Mouse (Mus musculus) E14TG2a.4 (cell line): ENCODE measurements at regions not wholly inside any gene's neighbourhood (a gene's known extent, or its start where the extent isn't known, plus 50 kb on each side); places are given as distances from the start of the nearest gene placed in this dataset.

Experiments used
- CTCF ChIP-seq: conservative IDR thresholded peaks from 2 replicates; pipeline ENCODE4 v1.5.1; 2014; ENCODE audit warnings: low read length
- NANOG ChIP-seq: IDR thresholded peaks from 2 replicates; pipeline ENCODE4 v1.6.1; 2014; ENCODE audit warnings: borderline replicate concordance, low read length, mixed read lengths
- POU5F1 ChIP-seq: IDR thresholded peaks from 2 replicates; pipeline ENCODE4 v1.6.1; 2014; ENCODE audit warnings: low read length, borderline replicate concordance

GRCm38 (mm10) chr10:70739348-70739966 lies 83.7 kb upstream of the Phyhipl start:
- TF ChIP-seq CTCF: no peak
- TF ChIP-seq NANOG: no peak
- no peak for TF ChIP-seq POU5F1
